Mouse (Mus musculus): ENCODE results near the gene Samd8. TPM values are rescaled to one million over a fixed set of nuclear protein-coding genes. Genes with fewer than 3 reads are reported as not detected.

Gene Samd8
- polyA plus RNA-seq, 1 experiment = 30.6 TPM

DNA sequence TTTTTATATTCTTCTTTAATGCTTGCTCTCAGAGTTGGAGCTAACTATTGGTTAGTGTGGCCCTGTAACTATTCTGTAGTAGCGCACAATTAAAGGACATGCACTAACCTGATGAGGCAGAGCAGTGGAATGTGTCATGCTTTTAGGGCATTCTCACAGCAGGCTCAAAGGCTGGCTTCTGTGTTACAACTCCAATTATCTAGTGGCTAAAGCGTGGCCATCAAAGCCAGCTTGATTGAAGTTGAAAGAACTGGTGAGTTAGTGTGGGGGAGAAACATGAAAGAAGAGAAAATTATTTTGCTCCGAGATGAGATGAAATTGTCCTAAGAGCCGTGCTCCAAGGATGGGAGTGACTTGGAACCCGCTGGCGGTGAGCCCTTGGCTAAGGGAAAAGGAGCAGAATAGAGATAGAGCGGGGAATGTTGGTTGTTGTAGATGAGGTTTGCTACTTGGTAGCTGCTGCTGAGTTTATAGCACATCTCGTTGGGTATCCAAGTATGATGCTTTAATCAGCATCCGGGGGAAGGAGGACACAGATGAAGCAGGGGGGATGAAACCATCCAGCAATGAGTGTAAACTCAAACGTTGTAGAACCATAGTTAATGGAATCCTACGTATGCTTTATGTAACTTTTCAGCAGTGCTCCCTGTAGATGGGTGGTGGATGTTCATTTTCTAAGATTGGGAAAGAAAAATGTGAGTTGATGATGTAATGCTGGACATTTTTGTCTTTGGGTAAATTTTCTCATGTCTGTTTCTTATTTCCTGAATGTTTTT lies 22.4 kb downstream of the Samd8 start:
- Histone ChIP-seq H3K36me3 (ENCODE audit: control insufficient read depth, insufficient read depth, low read length) (peaks cover 12% of the 10 kb centered on the region), H3K4me1 (ENCODE audit: control insufficient read depth, insufficient read depth, insufficient read length, low read length) (peaks cover 6% of the 10 kb centered on the region; the same call in 1 of the 2 replicates), H3K4me3 (ENCODE audit: low read depth, low read length) (no peak overlapping the region), H3K27me3 (ENCODE audit: control insufficient read depth, insufficient read depth, low read length) (no peaks in the 10 kb centered on the region), H3K27ac (ENCODE audit: insufficient read depth, low read depth, low read length) (no peak overlapping the region)
- TF ChIP-seq POLR2A (IDR thresholded peaks at IDR 0.05; ENCODE audit: low read depth, low read length) (no peak), CTCF (IDR thresholded peaks at IDR 0.05; ENCODE audit: extremely low read depth, insufficient read length, insufficient replicate concordance, low read depth, low read length) (no peak)
- WGBS = 91% methylated on average over 11 of the region's 11 CpGs

DNA sequence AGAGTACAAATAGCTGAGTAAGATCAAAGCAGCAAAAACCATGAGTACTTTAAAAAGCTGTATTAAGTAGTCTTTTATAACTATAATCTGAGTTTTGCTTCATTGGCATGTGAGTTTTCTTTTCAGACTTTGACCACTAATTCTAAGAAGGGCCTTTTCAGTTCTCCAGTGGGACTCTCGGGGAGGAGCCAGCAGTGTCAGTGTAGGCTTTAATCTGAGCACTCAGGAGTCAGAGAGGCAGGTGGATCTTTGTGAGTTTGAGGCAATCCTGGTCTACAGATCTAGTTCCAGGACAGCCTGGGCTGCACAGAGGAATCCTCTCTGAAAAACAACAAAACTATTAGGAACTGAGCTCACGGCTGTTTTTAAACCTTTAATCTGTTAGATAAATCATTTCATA lies 23.6 kb downstream of the Samd8 start:
- Histone ChIP-seq H3K4me1 (ENCODE audit: control insufficient read depth, insufficient read depth, insufficient read length, low read length) (peaks cover 6% of the 10 kb centered on the region; the same call in 1 of the 2 replicates), H3K36me3 (ENCODE audit: control insufficient read depth, insufficient read depth, low read length) (peaks cover 18% of the 10 kb centered on the region), H3K4me3 (ENCODE audit: low read depth, low read length) (no peak overlapping the region), H3K27ac (ENCODE audit: insufficient read depth, low read depth, low read length) (no peak overlapping the region), H3K27me3 (ENCODE audit: control insufficient read depth, insufficient read depth, low read length) (no peaks in the 10 kb centered on the region)
- 33% methylated on average over 2 of the region's 2 CpGs for WGBS
- TF ChIP-seq POLR2A (IDR thresholded peaks at IDR 0.05; ENCODE audit: low read depth, low read length) (no peak), CTCF (IDR thresholded peaks at IDR 0.05; ENCODE audit: extremely low read depth, insufficient read length, insufficient replicate concordance, low read depth, low read length) (no peak)

GRCm38 (mm10) chr14:21776201-21776600 lies 25.9 kb downstream of the Samd8 start:
- TF ChIP-seq CTCF (IDR thresholded peaks at IDR 0.05; ENCODE audit: extremely low read depth, insufficient read length, insufficient replicate concordance, low read depth, low read length) (no peak), POLR2A (IDR thresholded peaks at IDR 0.05; ENCODE audit: low read depth, low read length) (no peak)
- 74% methylated on average over 4 of the region's 4 CpGs for WGBS
- H3K27me3 ChIP-seq (ENCODE audit: control insufficient read depth, insufficient read depth, low read length) = no peaks in the 10 kb centered on the region
- H3K4me3 ChIP-seq (ENCODE audit: low read depth, low read length) = no peak overlapping the region
- H3K36me3 ChIP-seq (ENCODE audit: control insufficient read depth, insufficient read depth, low read length) = peaks cover 33% of the 10 kb centered on the region
- H3K4me1 ChIP-seq (ENCODE audit: control insufficient read depth, insufficient read depth, insufficient read length, low read length) = peaks cover 6% of the 10 kb centered on the region; the same call in 1 of the 2 replicates
- H3K27ac ChIP-seq (ENCODE audit: insufficient read depth, low read depth, low read length) = no peak overlapping the region

GRCm38 (mm10) chr14:21786500-21786899 lies 36.2 kb downstream of the Samd8 start:
- WGBS = 95% methylated on average over 4 of the region's 4 CpGs
- peaks cover 7% of the 10 kb centered on the region; the same call in 1 of the 2 replicates for H3K4me1 ChIP-seq (ENCODE audit: control insufficient read depth, insufficient read depth, insufficient read length, low read length)
- TF ChIP-seq POLR2A (IDR thresholded peaks at IDR 0.05; ENCODE audit: low read depth, low read length) (no peak), CTCF (IDR thresholded peaks at IDR 0.05; ENCODE audit: extremely low read depth, insufficient read length, insufficient replicate concordance, low read depth, low read length) (no peak)
- H3K27me3 ChIP-seq (ENCODE audit: control insufficient read depth, insufficient read depth, low read length) = no peaks in the 10 kb centered on the region
- H3K4me3 ChIP-seq (ENCODE audit: low read depth, low read length) = no peak overlapping the region
- no peak overlapping the region for H3K27ac ChIP-seq (ENCODE audit: insufficient read depth, low read depth, low read length)
- H3K36me3 ChIP-seq (ENCODE audit: control insufficient read depth, insufficient read depth, low read length) = peaks cover 36% of the 10 kb centered on the region

DNA sequence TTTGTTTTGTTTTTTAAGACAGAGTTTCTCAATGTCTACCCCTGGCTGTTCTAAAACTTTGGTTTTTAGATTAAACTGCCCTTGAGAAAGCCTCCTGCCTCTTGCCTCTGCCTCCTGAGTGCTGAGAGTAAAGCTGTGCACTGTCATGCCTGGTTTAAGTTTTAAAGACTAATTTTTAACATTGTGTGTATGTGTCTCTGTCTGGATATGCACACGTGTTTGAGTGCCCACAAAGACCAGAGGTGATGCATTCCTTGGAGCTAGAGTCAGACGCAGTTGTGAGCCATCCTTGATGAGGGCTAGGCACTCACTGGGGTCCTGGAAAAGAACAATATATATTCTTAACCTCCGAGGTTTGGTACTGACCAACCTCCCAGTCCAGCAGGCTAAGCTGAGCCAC lies 37.0 kb downstream of the Samd8 start:
- 90% methylated on average over 3 of the region's 3 CpGs for WGBS
- Histone ChIP-seq H3K27ac (ENCODE audit: insufficient read depth, low read depth, low read length) (no peak overlapping the region), H3K36me3 (ENCODE audit: control insufficient read depth, insufficient read depth, low read length) (peaks cover 39% of the 10 kb centered on the region), H3K27me3 (ENCODE audit: control insufficient read depth, insufficient read depth, low read length) (no peaks in the 10 kb centered on the region), H3K4me1 (ENCODE audit: control insufficient read depth, insufficient read depth, insufficient read length, low read length) (peaks cover 7% of the 10 kb centered on the region; the same call in 1 of the 2 replicates), H3K4me3 (ENCODE audit: low read depth, low read length) (no peak overlapping the region)
- TF ChIP-seq POLR2A (IDR thresholded peaks at IDR 0.05; ENCODE audit: low read depth, low read length) = no peak

DNA sequence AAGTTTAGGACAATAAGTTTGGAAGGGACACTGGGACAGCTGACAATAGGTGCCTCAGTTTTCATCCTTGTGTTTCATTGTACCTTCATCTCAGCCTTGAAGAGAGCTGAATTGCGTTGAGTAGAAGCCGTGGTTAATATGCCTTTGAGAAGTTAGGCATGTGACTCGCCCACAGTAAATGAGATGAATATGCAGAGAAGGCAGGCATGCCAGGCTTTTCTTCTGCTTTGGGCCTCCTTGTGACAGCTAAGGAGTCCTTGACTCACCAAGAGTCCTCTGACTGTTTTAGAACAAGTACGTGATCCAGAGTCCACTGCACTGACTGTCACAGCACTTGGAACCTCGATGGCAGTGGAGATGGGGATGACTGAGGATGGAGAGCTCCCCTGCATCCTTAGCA lies 37.8 kb downstream of the Samd8 start:
- TF ChIP-seq POLR2A (IDR thresholded peaks at IDR 0.05; ENCODE audit: low read depth, low read length) (no peak), CTCF (IDR thresholded peaks at IDR 0.05; ENCODE audit: extremely low read depth, insufficient read length, insufficient replicate concordance, low read depth, low read length) (no peak)
- Histone ChIP-seq H3K4me1 (ENCODE audit: control insufficient read depth, insufficient read depth, insufficient read length, low read length) (peaks cover 7% of the 10 kb centered on the region; the same call in 1 of the 2 replicates), H3K36me3 (ENCODE audit: control insufficient read depth, insufficient read depth, low read length) (peaks cover 41% of the 10 kb centered on the region), H3K27ac (ENCODE audit: insufficient read depth, low read depth, low read length) (no peak overlapping the region), H3K27me3 (ENCODE audit: control insufficient read depth, insufficient read depth, low read length) (no peaks in the 10 kb centered on the region), H3K4me3 (ENCODE audit: low read depth, low read length) (no peak overlapping the region)
- 96% methylated on average over 5 of the region's 5 CpGs for WGBS

- Histone ChIP-seq H3K27ac (ENCODE audit: insufficient read depth, low read depth, low read length) (peak overlapping the region; percentile 80), H3K27me3 (ENCODE audit: control insufficient read depth, insufficient read depth, low read length) (no peaks in the 10 kb centered on the region), H3K4me1 (ENCODE audit: control insufficient read depth, insufficient read depth, insufficient read length, low read length) (peaks cover 7% of the 10 kb centered on the region; the same call in 1 of the 2 replicates), H3K4me3 (ENCODE audit: low read depth, low read length) (no peak overlapping the region), H3K36me3 (ENCODE audit: control insufficient read depth, insufficient read depth, low read length) (peaks cover 41% of the 10 kb centered on the region)
- WGBS = 46% methylated on average over 9 of the region's 9 CpGs
- TF ChIP-seq CTCF (IDR thresholded peaks at IDR 0.05; ENCODE audit: extremely low read depth, insufficient read length, insufficient replicate concordance, low read depth, low read length) (no peak), POLR2A (IDR thresholded peaks at IDR 0.05; ENCODE audit: low read depth, low read length) (no peak)
Measured at GRCm38 (mm10) chr14:21790585-21791251, 40.4 kb downstream of the Samd8 start.

All from small intestine, adult 2 months (tissue).